Mouse (Mus musculus): ENCODE results near the gene B3galnt2. TPM values are rescaled to one million over a fixed set of nuclear protein-coding genes. Genes with fewer than 3 reads are reported as not detected.
"Not testable (repeated sequence)": the region's sequence is repeated elsewhere in the genome, so short reads cannot be mapped to it uniquely, and the experiment has no call there.

The B3galnt2 gene
- total RNA-seq, 4 experiments from 2014 or later, result 12.3 to 16.4 (median 15.3) TPM

DNA sequence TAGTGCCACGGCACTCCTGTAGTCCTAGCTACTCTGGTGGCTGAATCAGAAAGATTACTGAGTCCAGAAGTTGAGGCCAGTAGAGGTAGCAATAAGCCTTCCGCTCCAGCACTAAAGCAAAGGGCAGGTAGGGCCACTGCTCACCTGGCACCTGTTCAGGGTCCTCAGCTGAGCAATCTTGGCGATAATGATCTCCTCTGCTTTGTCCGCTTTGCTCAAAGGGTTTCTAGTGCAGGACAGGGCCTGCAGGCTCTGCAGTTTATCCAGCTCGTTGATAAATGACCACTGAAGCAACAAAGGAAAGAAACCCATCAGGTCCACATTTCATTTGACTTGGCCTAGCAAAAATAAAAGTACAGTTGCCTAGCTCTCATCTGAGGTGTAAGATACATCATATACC is 50.7 kb downstream of the B3galnt2 start:
- DNase-seq (ENCODE audit: low spot score in 2 of 2), result no peak

GRCm38 (mm10) chr13:14006056-14006455 is 51.8 kb downstream of the B3galnt2 start:
- DNase-seq (ENCODE audit: low spot score in 2 of 2), result no peak

- no peak for DNase-seq (ENCODE audit: low spot score in 2 of 2)
Measured at GRCm38 (mm10) chr13:14011454-14011995, 57.3 kb downstream of the B3galnt2 start.

GRCm38 (mm10) chr13:14014001-14014400 is 59.7 kb downstream of the B3galnt2 start:
- DNase-seq (ENCODE audit: low spot score in 2 of 2), result no peak

DNA sequence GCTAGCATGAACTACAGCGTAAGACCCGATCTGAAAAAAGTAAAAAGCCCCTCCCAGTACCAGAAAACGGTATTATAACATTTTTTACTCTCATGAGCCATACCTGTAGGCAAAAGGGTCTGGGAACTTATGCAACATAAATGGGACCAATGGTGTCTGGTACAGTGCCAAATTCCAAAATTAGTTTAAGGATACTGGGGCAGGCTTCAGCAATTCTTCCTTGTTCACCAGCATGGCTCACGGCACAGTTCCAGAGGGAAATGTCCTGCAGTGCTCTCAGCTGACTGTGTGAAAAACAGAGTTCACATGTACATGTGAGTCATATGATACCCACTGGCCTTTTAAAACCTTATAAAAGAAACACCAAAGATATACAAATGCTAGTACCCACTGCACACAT is 60.3 kb downstream of the B3galnt2 start:
- DNase-seq (ENCODE audit: low spot score in 2 of 2), result no peak

DNA sequence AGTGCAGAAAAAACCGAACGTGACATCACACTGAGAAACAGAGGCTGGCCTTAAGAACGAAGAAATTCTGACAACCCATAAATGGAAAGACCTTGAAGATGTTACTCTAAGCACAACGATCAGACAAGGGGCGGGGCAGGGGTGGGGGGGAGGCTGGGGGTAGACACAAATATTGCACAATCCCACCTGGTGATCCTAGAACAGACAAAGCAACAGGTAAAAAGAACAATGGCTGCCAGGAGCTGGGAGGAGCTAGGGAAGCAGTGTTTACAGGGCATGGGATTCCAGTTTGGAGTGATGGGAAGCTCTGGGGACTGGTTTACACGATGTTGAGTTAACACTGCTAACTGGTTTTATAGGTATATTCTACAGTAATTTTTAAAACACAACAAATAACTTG is 61.3 kb downstream of the B3galnt2 start:
- no peak for DNase-seq (ENCODE audit: low spot score in 2 of 2)

DNA sequence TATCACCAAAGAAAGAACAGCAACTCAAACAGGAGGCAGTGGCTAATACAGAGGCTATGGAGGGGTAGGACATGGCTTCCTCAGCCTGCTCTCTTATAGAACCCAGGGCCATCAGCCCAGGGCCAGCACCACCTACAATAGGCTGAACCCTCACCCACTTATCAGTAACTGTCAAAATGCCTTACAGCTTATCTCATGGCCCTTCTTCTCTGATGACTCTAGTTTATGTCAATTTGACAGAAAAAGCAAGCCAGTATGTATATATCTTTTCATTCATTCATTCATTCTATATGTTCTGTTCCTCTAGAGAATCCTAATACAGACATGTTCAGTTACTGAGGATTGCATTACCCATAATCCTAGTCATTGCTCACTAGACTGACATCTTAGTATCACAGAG is 64.0 kb downstream of the B3galnt2 start:
- no peak for DNase-seq (ENCODE audit: low spot score in 2 of 2)

GRCm38 (mm10) chr13:14018852-14019251 is 64.6 kb downstream of the B3galnt2 start:
- DNase-seq (ENCODE audit: low spot score in 2 of 2), result no peak

DNA sequence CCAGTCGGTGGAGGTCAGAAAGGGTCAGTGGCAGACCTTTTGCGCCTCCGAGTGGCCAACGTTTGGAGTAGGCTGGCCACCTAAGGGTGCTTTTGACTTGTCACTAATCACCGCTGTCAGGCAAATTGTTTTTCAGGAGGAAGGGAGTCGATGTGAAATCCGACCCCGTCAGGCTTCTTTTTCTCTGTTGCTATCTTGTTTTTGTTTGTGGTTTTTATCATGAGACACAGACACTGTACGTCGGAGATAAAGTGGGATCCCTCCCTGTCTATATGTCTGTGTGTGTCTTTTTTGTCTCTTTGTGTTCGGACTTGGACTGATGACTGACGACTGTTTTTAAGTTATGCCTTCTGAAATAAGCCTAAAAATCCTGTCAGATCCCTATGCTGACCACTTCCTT is 67.1 kb downstream of the B3galnt2 start:
- DNase-seq (ENCODE audit: low spot score in 2 of 2), result not testable (repeated sequence)

DNA sequence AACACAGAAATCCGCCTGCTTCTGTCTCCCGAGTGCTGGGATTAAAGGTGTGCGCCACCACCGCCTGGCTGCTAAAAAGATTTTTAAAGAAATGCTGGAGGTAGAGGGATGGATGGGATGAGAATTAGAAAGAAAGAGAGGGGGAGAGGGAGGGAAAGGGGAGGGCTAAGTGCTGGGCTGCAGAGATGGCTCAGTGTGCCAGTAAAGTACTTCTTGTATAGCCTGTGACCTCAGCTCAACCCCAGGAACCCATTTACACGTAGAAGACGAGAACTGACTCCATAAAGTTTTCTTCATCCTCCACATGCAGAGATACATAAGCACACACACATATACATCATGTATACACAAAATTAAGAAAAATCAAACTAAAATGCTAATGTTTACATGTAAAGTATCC is 71.3 kb downstream of the B3galnt2 start:
- DNase-seq (ENCODE audit: low spot score in 2 of 2), result no peak

- DNase-seq (ENCODE audit: low spot score in 2 of 2), result no peak
Measured at GRCm38 (mm10) chr13:14026154-14026820, 72.0 kb downstream of the B3galnt2 start.

DNA sequence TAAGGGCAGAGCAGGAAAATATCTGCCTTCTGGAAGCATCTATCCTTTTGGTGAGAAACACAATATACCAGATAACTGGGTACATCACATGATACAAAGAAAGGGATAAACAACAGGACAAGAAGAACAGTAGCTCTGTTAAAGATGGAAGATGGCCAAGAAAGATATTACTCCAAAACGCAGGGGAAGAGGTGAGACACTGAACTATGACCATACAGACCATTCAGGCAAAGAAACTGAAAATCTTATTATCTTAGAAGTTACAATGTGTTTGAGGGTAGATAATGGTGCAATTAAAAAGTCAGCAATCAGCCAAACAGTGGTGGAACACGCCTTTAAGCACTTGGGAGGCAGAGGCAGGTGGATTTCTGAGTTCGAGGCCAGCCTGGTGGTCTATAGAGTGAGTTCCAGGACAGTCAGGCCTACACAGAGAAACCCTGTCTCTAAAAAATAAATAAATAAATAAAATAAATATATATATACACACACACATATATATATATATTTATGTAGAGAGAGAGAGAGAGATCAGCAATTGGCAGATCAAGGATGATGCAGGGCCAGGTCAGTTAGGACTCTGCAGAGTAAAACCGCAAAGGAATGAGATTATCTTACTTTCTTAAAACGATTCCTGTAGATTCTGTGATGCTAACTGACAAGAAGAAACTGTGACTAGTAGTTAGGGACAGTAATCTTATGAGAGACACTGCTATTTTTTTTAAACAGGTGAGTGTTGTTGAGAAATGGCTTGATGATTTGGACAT is 79.2 kb downstream of the B3galnt2 start:
- DNase-seq (ENCODE audit: low spot score in 2 of 2), result no peak

DNA sequence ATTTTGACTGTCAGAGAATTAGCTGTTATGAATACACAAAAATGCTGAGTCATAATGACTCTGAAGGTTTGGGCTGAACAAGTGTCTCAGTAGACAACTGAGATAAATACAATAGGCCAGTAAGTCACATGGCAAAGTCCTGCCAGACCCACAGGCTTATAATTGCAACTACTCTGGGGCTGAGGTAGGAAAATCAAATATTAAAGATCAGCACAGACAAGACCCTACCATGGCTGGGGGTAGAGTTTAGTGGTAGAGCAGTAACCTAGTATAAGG is 79.7 kb downstream of the B3galnt2 start:
- no peak for DNase-seq (ENCODE audit: low spot score in 2 of 2)

DNA sequence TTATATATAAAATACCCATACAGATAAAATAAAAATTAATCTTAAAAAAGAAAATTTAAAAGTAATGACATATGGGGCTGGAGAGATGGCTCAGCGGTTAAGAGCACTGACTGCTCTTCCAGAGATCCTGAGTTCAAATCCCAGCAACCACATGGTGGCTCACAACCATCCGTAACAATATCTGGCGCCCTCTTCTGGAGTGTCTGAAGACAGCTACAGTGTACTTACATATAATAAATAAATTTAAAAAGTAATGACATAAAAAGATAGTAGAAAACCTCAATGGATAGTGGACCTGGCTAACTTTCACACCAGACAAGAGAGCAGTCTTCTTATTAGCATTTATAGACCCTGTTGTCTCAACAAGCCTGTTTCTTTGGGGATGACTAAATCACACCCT is 81.1 kb downstream of the B3galnt2 start:
- not testable (repeated sequence) for DNase-seq (ENCODE audit: low spot score in 2 of 2)

DNA sequence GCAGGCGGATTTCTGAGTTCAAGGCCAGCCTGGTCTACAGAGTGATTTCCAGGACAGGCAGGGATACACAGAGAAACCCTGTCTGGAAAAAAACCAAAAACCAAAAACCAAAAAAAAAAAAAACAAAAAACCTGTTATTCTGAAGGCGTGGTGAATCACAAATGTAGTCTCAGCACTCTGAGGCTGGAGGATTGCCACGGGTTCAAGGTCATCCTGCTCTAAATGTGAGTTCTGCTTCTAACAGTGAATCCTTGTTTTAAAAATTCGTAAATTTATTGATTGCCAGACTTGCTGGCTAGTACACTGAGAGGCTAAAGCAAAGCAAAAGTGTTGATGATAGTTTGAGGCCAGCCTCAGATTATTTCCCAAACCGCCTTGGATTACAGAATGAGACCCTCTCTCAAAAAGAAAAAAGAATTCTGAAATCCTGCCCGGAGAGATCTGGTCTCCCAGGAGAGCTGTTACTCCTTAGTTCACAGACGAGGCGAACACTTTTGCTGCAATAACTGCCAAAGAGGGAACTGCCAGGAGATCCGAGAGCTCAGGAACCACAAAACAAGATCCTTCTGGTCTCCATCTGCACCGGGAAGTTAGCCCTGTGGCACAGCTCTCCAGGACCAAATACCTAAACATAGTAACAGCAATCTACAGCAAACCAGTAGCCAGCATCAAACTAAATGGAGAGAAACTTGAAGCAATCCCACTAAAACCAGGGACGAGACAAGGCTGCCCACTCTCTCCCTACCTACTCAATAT is 81.8 kb downstream of the B3galnt2 start:
- no peak for DNase-seq (ENCODE audit: low spot score in 2 of 2)

DNA sequence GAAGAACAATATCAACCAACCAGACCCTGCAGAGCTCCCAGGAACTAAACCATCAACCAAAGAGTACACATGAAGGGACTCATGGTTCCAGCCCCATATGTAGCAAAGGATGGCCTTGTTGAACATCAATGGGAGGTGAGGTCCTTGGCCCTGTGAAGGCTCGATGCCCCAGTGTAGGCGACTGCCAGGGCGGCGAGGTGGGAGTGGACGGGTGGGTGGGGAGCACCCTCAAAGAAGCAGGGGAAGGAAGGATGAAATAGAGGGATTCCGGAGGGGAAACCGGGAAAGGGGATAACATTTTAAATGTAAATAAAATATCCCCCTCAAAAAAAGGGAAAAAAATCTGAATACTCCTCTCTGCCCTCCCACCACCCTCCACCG is 84.6 kb downstream of the B3galnt2 start:
- peak in 1 of 2 experiments; percentile 18 for DNase-seq (ENCODE audit: low spot score in 2 of 2)

- DNase-seq (ENCODE audit: low spot score in 2 of 2), result peak; percentile 91 to 92
Measured at GRCm38 (mm10) chr13:14039292-14039965, 85.2 kb downstream of the B3galnt2 start, which contains the start of gene Tbce. Gene Tbce, minus strand, starts transcription at chr13:14039638.

DNA sequence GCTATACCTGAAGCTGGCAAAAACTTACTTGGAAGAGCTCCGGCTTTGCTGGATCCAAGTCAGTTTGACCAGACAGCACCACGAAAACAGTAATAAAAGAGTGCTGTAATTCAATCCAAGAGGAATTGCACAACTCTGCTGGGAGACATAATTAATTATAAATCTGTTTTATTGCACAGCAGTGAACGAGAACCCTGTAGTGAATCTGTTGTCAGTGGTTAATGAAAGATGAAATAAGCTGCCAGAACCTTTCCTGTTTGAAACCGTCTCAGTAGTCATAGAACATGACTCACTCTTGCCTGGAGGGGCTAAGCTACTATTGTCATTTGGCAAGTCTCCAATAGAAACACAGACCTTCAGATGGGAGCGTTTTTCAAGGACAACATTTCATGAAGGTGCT is 85.9 kb downstream of the B3galnt2 start:
- no peak for DNase-seq (ENCODE audit: low spot score in 2 of 2)

GRCm38 (mm10) chr13:14043851-14044250 is 89.6 kb downstream of the B3galnt2 start:
- DNase-seq (ENCODE audit: low spot score in 2 of 2), result no peak

DNA sequence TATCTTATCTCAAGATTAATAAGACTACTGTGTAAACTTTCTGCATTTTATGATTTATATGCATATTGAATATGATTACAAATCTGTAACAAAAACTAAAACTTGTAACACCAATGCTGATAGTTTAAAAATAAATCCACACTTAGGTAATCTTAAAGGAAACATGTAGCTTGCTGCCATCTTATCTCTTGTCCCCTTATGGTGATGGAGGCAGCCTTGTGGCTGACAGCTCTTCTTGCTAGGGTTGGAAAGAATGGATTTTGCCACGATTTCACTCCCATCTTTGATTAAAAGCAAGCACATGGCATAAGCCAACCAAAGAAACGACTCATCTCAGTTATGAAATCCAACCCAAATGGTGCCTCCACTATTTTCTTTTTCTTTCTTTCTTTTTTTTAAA is 90.3 kb downstream of the B3galnt2 start:
- no peak for DNase-seq (ENCODE audit: low spot score in 2 of 2)

All from left cerebral cortex, adult 8-10 months (tissue).